ENCODE assay signal across 7 mouse cellular contexts in genomic region chr8:120489771-120490281, GRCm38 (mm10).
DNase-seq lines count a peak whose midpoint lies in the region; ATAC-seq and TF ChIP-seq lines count a peak whose summit lies in the region.

No protein-coding gene starts in this region.

- 4% methylated on average over 15 of the region's 15 CpGs for WGBS in thymus, adult 2 months
- 11% methylated on average over 15 of the region's 15 CpGs for WGBS in embryonic facial prominence, embryonic 13.5 days
- WGBS in midbrain, embryonic 12.5 days: 2% methylated on average over 15 of the region's 15 CpGs

- TF ChIP-seq CTCF in thymus, adult 2 months (IDR thresholded peaks at IDR 0.05; ENCODE audit: borderline replicate concordance, control insufficient read depth, extremely low read depth, insufficient read depth, low read length, poor library complexity): no peak

- H3K27me3 ChIP-seq in thymus, adult 2 months (ENCODE audit: control insufficient read depth, insufficient read depth, low read length): no peaks in the 10 kb centered on the region
- peaks cover 38% of the 10 kb centered on the region for H3K27me3 ChIP-seq in embryonic facial prominence, embryonic 13.5 days
- H3K27me3 ChIP-seq in midbrain, embryonic 12.5 days: peaks cover 46% of the 10 kb centered on the region

- peak overlapping the region; percentile 80 for H3K9ac ChIP-seq in embryonic facial prominence, embryonic 13.5 days
- H3K9ac ChIP-seq in midbrain, embryonic 12.5 days (replicated peaks): peak overlapping the region; percentile 93

- peak overlapping the region; percentile 91 for H3K4me2 ChIP-seq in embryonic facial prominence, embryonic 13.5 days
- peak overlapping the region; percentile 90 for H3K4me2 ChIP-seq in midbrain, embryonic 12.5 days (replicated peaks)

- no peaks in the 10 kb centered on the region for H3K9me3 ChIP-seq in embryonic facial prominence, embryonic 13.5 days
- H3K9me3 ChIP-seq in midbrain, embryonic 12.5 days: no peaks in the 10 kb centered on the region

- DNase-seq in thymus, adult 2 months: peak; percentile 40
- no peak for DNase-seq in thymus, postnatal 14 days
- DNase-seq in kidney, adult 18-20 months: peak; percentile 68
- no peak for DNase-seq in frontal cortex, postnatal 14 days (ENCODE audit: low spot score in 2 of 2)
- DNase-seq in frontal cortex, adult 2 months (ENCODE audit: extremely low spot score in 1 of 2, low spot score in 1 of 2): no peak

- no peak for TF ChIP-seq POLR2A in thymus, adult 2 months (IDR thresholded peaks at IDR 0.05; ENCODE audit: control insufficient read depth, extremely low read depth, insufficient read depth, low read length, poor library complexity)

- no peak for ATAC-seq in embryonic facial prominence, embryonic 13.5 days (ENCODE audit: insufficient number of reproducible peaks, insufficient read depth, low FRiP score, low TSS enrichment, low read depth)
- ATAC-seq in midbrain, embryonic 12.5 days (ENCODE audit: low FRiP score, low read depth): no peak

- H3K4me1 ChIP-seq in thymus, adult 2 months (replicated peaks; ENCODE audit: control insufficient read depth, insufficient read depth, low read length): peaks cover 57% of the 10 kb centered on the region
- H3K4me1 ChIP-seq in embryonic facial prominence, embryonic 13.5 days: peaks cover 92% of the 10 kb centered on the region
- peaks cover 74% of the 10 kb centered on the region for H3K4me1 ChIP-seq in midbrain, embryonic 12.5 days

- H3K36me3 ChIP-seq in thymus, adult 2 months (ENCODE audit: control insufficient read depth, insufficient read depth, low read length): no peaks in the 10 kb centered on the region
- no peaks in the 10 kb centered on the region for H3K36me3 ChIP-seq in embryonic facial prominence, embryonic 13.5 days
- H3K36me3 ChIP-seq in midbrain, embryonic 12.5 days: no peaks in the 10 kb centered on the region

- H3K27ac ChIP-seq in thymus, adult 2 months (ENCODE audit: control insufficient read depth, insufficient read depth, low read length): peak overlapping the region; percentile 63
- no peak overlapping the region for H3K27ac ChIP-seq in embryonic facial prominence, embryonic 13.5 days
- peak overlapping the region; percentile 100 for H3K27ac ChIP-seq in midbrain, embryonic 12.5 days (replicated peaks)

- H3K4me3 ChIP-seq in thymus, adult 2 months (ENCODE audit: control insufficient read depth, insufficient read depth, low read length): peak overlapping the region; percentile 59
- H3K4me3 ChIP-seq in embryonic facial prominence, embryonic 13.5 days: peak overlapping the region; percentile 69
- H3K4me3 ChIP-seq in midbrain, embryonic 12.5 days: peak overlapping the region; percentile 85

Comparison
In these comparisons a context has a peak if more than half of its experiments do, and no peak if none do; other contexts are left out.
1. DNase-seq: peak in thymus, adult 2 months (single experiment) and kidney, adult 18-20 months (single experiment); none in thymus, postnatal 14 days (single experiment), frontal cortex, postnatal 14 days (0 of 2) and frontal cortex, adult 2 months (0 of 2).
2. Peak in every context shown above with its lines, with median percentiles within 50 percentile points of each other: H3K4me3 ChIP-seq.